Mouse (Mus musculus) heart, adult 2 months (tissue): ENCODE data around the gene Spats2.

ENCODE experiments used
- CTCF ChIP-seq: fragments of 200-600 bp; IDR thresholded peaks from 2 replicates; pipeline ENCODE4 v1.8.1; 2022; ENCODE audit warnings: antibody characterized with exemption, mild to moderate bottlenecking, moderate library complexity
- POLR2A ChIP-seq: fragments of 200-500 bp; IDR thresholded peaks from 2 replicates; pipeline ENCODE4 v1.6.1; 2011; ENCODE audit warnings: mild to moderate bottlenecking, low read depth, low read length, control low read depth; ENCODE audit not compliant: insufficient read depth

- TF ChIP-seq CTCF (no peak), POLR2A (no peak)
These were observed 97.3 kb downstream of the Spats2 start for GRCm38 (mm10) chr15:99222794-99223584.
